Mouse (Mus musculus) C2C12 (cell line): Measurements from ENCODE around the gene Ndufaf3. TPM values are rescaled to one million over a fixed set of nuclear protein-coding genes. Genes with fewer than 3 reads are reported as not detected.

ENCODE experiments used
- H3K27me3 ChIP-seq: one replicate; pipeline ENCODE4 v1.6.1; 2011; ENCODE audit not compliant: control insufficient read depth, insufficient read depth, insufficient read length
- H3K36me3 ChIP-seq: one replicate; pipeline ENCODE4 v1.6.1; 2011; ENCODE audit not compliant: control insufficient read depth, insufficient read depth
- H3K4me3 ChIP-seq: one replicate; pipeline ENCODE4 v1.5.1; 2011; ENCODE audit warnings: mild to moderate bottlenecking, control low read depth; ENCODE audit not compliant: poor library complexity, insufficient read depth, severe bottlenecking
- H3K79me2 ChIP-seq: one replicate; pipeline ENCODE4 v1.6.1; 2011; ENCODE audit not compliant: control insufficient read depth, insufficient read depth
- H3K79me3 ChIP-seq: one replicate; pipeline ENCODE4 v1.6.1; 2011; ENCODE audit warnings: low read depth, control low read depth
- H3ac ChIP-seq: one replicate; pipeline ENCODE3; 2011; ENCODE audit warnings: low read depth; ENCODE audit not compliant: control insufficient read depth, insufficient read length
- CEBPB ChIP-seq: IDR thresholded peaks from one replicate; pipeline ENCODE4 v1.6.1; 2011; ENCODE audit warnings: low read depth, mild to moderate bottlenecking, control low read depth, moderate library complexity
- CTCF ChIP-seq: IDR thresholded peaks from one replicate; pipeline ENCODE4 v1.5.1; 2011; ENCODE audit not compliant: control insufficient read depth, insufficient read depth, insufficient read length
- FOSL1 ChIP-seq: IDR thresholded peaks from one replicate; pipeline ENCODE4 v1.8.0; 2011; ENCODE audit warnings: mild to moderate bottlenecking, low read length; ENCODE audit not compliant: poor library complexity, insufficient read depth, severe bottlenecking
- MAX ChIP-seq: IDR thresholded peaks from one replicate; pipeline ENCODE4 v1.6.1; 2011; ENCODE audit warnings: mild to moderate bottlenecking, control low read depth
- MYOD1 ChIP-seq: IDR thresholded peaks from one replicate; pipeline ENCODE4 v1.6.1; 2011; ENCODE audit warnings: low read depth; ENCODE audit not compliant: control insufficient read depth, insufficient read length
- MYOG ChIP-seq: IDR thresholded peaks from one replicate; pipeline ENCODE4 v1.6.1; 2011; ENCODE audit not compliant: control insufficient read depth, insufficient read length; ENCODE audit errors: extremely low read depth
- USF1 ChIP-seq: IDR thresholded peaks from one replicate; pipeline ENCODE4 v1.6.1; 2011; ENCODE audit warnings: low read depth, mild to moderate bottlenecking, control low read depth, moderate library complexity
- polyA plus RNA-seq: library from polyadenylated mRNA; unstranded; fragments of >200 nt; fragmentation: generic; extraction: Trizol; gene quantifications from one replicate; pipeline ENCODE4 v1.2.1, GENCODE M21; 2012; ENCODE audit warnings: missing spikeins

Ndufaf3 gene
- polyA plus RNA-seq, 1 experiment = 6.8 TPM

DNA sequence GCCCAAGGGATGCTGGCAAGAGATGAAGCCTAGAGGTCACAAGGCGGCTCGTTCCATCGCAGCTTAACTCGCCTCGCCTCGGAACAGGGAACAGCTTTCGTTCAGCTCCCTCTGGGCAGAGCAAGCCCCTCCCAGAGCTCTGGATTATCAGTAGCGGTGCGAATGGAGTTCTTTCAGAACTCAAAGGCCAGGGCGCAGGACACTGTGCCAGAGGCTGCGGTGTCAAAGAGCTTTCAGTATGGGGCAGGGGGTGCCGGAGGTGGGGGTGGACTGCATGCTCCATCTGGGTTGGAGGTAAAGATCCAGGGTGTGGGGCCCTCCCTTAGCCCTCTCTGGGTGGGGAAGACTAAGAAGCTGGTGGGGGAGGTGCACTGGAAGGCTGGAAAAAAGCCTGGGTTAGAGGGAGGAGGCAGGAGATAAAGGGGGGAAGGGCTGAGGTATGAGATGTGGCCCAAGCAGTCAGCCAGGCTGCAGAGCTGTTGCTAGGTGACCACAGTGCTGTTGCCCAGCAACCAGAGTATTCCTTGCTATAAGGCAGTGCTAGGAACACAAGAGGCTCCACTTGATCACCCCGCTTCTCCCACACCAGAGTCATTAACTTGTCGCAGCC is 20.4 kb upstream of the Ndufaf3 start:
- Histone ChIP-seq H3K79me3 (no peaks in the 10 kb centered on the region), H3K36me3 (no peaks in the 10 kb centered on the region), H3ac (no peak overlapping the region), H3K4me3 (no peak overlapping the region), H3K79me2 (no peaks in the 10 kb centered on the region), H3K27me3 (no peaks in the 10 kb centered on the region)
- TF ChIP-seq CEBPB = no peak
- TF ChIP-seq MYOG = no peak
- TF ChIP-seq USF1 = no peak

DNA sequence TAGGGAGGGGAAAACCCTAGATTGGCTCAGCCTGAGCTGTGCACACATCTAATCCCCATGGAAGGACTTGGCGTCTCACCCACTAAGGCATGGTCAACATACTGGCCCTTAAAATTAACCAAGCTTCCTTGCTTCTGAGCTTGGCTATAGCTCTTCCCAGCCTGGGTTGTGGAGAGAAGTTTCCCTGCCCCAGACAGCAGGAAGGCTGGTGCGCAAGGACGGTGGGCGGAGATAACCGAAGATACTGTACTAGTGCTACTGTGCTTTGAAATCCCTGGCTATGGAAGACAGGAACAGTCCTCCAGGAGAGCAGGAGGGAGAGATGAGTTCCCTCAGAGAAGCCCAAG is 12.1 kb upstream of the Ndufaf3 start:
- H3K36me3 ChIP-seq = no peaks in the 10 kb centered on the region
- H3K4me3 ChIP-seq = no peak overlapping the region
- no peaks in the 10 kb centered on the region for H3K27me3 ChIP-seq
- no peak overlapping the region for H3ac ChIP-seq
- TF ChIP-seq CEBPB = no peak
- TF ChIP-seq MYOD1 = no peak
- TF ChIP-seq FOSL1 = no peak
- no peak for TF ChIP-seq MYOG
- no peak for TF ChIP-seq USF1
- no peak for TF ChIP-seq MAX
- H3K79me2 ChIP-seq = peaks cover 13% of the 10 kb centered on the region
- H3K79me3 ChIP-seq = peaks cover 3% of the 10 kb centered on the region

DNA sequence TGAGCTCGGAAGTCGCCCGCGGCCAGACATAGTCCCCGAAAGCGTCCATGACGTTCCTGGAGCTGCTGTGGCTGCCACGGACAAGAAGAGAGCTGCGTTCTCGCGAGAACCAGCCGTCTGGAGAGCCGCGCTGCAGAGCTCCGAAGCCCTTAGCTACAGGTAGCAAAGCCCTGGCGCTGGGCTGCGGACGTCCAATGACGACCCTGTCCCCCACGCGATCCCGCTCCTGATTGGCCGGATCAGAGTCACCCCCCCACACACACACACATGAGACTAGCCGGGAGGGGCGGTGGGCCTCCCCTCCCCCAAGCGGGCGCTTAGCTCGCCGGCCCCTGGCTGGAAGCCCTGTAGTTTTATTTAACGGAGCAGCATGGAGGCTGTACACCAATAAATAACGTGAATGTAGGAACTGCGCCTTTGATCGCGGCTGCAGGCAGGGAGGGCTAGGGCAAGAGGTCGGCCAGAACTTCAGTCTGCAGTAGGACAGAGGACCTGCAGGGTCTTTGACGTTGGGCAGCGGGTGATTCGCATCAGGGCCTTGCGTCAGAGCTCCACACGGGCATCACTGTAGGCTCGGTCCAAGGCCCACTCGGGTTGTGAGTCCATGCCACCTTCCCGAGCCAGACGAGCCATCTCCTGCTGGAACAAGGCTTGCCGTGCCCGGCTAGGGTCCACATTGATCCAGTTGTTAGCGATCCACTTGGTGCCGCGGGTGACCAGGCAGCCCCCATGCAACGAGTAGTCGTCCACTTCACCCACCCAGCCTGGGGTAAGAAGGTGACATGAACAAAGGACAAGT is 11.5 kb upstream of the Ndufaf3 start, which contains the start of gene Wdr6:
Gene Wdr6 (minus strand): TSS at position 195 of the 799 bp plus-strand sequence.
- Histone ChIP-seq H3K79me3 (peaks cover 3% of the 10 kb centered on the region), H3K79me2 (peaks cover 13% of the 10 kb centered on the region), H3K27me3 (no peaks in the 10 kb centered on the region), H3ac (peak within 1 kb of the TSS; percentile 81), H3K4me3 (peak within 1 kb of the TSS; percentile 66), H3K36me3 (no peaks in the 10 kb centered on the region)
- TF ChIP-seq CTCF = no peak
- TF ChIP-seq FOSL1 = no peak
- no peak for TF ChIP-seq USF1
- TF ChIP-seq MAX = no peak
- TF ChIP-seq CEBPB = no peak
- TF ChIP-seq MYOG = no peak
- no peak for TF ChIP-seq MYOD1

DNA sequence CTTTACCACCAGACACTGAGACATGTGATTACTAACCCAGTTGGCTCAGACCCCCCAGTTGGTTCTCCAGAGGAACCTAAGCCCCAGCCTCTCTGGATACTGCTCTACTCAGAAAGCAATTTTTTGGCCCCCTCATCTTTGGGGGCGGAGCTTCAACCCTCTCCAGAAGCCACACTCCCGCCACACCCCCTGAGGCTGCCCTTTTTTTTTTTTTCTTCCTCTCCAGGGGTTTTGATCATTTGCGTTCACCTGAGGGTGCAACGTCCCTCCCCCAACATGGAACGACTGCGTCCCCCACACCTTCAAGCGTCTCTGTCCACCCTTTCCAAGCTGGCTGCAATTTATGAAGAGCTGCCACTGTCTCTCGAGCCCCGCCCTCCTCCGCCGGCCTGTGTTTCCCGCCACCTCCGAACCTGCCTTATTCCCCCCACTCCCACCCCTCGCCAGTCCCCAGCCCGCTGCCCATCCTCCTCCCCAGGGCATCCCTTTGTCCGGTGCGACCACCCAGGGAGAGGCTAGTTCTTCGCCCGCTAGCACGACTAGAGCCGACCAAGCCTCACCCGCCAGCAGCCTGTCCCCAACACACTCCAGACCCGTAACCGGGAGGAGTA is 10.8 kb upstream of the Ndufaf3 start:
- H3K36me3 ChIP-seq = peaks cover 5% of the 10 kb centered on the region
- H3K27me3 ChIP-seq = no peaks in the 10 kb centered on the region
- H3K79me2 ChIP-seq = peaks cover 13% of the 10 kb centered on the region
- peaks cover 3% of the 10 kb centered on the region for H3K79me3 ChIP-seq
- H3K4me3 ChIP-seq = peak overlapping the region; percentile 66
- no peak for TF ChIP-seq FOSL1
- TF ChIP-seq CEBPB = no peak
- TF ChIP-seq CTCF = no peak
- no peak for TF ChIP-seq MAX
- no peak for TF ChIP-seq MYOG
- TF ChIP-seq MYOD1 = no peak
- no peak for TF ChIP-seq USF1
- peak overlapping the region; percentile 81 for H3ac ChIP-seq

DNA sequence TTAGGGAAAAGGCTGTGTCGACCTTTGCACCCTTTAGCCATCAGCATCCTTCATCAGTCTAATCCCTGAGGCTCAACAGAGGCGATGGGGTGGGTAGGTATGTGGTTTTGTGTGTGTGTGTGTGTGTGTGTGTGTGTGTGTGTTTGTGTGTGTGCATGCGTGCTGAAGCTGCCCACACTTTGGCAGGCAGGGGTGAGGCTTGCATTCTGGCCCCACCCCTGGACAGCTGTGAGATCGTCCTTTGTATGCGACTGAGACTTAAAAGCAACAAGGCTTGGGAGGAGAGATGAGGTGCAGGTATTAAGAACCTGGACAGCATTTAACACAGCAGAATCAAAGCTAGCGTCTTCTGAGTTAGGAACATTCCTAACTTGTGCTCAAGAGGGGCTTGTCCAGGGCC is 9.8 kb upstream of the Ndufaf3 start:
- peaks cover 6% of the 10 kb centered on the region for H3K36me3 ChIP-seq
- H3ac ChIP-seq = no peak overlapping the region
- H3K27me3 ChIP-seq = no peaks in the 10 kb centered on the region
- peaks cover 3% of the 10 kb centered on the region for H3K79me3 ChIP-seq
- H3K79me2 ChIP-seq = peaks cover 13% of the 10 kb centered on the region
- TF ChIP-seq CEBPB = no peak
- TF ChIP-seq MAX = no peak
- no peak for TF ChIP-seq CTCF
- no peak for TF ChIP-seq MYOG
- no peak for TF ChIP-seq FOSL1
- no peak for TF ChIP-seq MYOD1
- TF ChIP-seq USF1 = no peak
- no peak overlapping the region for H3K4me3 ChIP-seq
